Mouse (Mus musculus) spleen, postnatal 10 days (tissue): ENCODE measurements at regions not wholly inside any gene's neighbourhood (a gene's known extent, or its start where the extent isn't known, plus 50 kb on each side); places are given as distances from the start of the nearest gene placed in this dataset.
A peak's percentile ranks its signal among the peaks of the same experiment; 100 is the strongest.

ENCODE experiments used
- DNase-seq, 2 experiments: peaks; one replicate each; pipeline ENCODE4 v3.0.0; 2021 to 2022; ENCODE audit warnings: low spot score in 2 of 2

DNA sequence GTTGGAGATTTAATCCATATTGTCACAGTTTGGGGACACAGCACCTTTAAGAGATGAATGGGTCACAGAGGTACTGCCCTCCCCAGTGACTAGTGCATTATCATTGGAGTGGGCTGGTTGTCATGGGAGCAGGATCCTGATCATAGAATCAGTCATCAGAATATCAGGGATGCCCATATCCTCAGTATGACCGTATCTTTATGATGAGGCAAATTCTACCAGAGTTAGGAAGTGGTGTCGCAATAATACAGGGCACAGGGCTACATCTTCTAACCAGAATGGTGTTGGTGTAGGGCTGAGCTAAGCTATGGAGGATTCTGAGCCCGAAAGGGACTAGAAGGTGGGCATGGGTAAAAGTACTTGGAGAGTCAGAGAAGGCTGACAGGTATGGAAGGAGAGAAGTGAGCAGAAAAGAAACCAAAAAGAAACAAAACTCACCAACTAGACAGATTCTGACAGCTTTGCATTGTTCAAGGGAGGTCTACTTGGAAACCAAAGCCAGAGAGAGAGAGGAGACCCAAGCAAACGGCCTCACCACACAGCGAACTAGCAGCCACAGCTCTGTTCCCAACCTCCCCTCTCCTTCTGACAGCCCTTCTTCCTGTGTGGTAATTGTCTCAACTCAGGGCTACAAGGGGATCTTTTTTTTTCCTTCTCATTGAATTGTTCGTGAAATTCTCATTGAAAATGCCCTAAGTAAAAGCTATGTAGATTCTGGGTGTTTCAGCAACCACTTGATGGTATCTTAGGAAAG, 129.2 kb downstream of the Lrrc30 start:
- DNase-seq = no peak

DNA sequence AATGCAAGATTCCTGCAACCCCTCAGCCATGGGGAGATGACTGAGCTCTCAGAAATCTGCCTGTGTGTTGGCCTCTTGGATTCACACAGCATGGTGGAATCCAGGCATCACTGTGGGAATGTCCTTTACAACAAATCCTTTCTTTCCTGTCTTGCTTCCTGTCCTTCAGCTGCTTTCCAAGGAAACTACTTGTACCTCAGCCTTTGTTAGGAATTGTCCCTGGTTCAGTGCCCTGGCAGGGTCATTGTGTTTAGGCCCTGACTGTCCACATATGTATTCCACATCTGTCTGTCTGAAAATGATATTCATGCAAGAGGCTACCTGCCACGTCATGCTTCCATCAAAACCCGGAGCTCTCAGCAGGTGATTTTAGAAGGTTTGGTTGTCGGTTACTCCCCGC, 129.9 kb downstream of the Lrrc30 start:
- DNase-seq = no peak

DNA sequence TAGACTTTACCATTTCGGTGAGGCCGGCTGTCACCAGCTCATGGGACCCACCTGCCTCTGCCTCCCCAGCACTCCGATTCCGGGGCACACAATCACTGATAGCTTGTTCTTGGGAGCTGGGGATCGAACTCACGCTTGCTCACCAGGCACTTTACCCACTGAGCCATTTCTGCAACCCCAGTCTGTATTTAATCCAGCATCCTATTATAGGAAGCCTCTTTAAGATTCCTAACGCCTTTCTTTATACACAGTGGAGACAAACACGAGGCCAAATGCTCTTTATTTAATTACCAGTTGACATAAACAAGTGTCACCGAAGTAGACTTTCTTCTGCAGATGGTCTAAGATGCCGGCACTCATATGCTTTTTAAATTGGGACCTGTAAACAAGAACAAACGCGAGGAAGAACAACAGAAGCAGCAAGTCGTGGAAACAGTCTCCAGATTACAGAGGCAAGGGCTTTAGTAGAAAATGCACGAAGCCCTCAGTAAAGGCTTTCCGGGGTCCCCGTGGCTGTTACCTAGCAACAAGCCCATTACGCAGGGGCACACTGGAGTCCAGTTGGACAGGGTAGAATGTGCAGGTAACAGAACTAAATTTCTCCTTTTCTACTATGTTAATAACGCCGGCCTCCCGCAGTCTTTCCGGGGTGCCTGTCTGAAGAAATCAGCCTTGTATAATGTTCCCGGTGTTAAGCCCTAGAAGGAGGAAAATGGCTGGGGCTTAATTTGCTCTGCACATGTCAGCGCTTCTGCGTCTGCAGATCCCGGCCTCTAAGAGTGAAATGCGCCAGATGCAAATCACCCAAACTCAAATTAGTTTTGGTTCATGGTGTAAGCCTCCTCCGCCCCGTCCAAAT, 132.5 kb downstream of the Lrrc30 start:
- no peak for DNase-seq

DNA sequence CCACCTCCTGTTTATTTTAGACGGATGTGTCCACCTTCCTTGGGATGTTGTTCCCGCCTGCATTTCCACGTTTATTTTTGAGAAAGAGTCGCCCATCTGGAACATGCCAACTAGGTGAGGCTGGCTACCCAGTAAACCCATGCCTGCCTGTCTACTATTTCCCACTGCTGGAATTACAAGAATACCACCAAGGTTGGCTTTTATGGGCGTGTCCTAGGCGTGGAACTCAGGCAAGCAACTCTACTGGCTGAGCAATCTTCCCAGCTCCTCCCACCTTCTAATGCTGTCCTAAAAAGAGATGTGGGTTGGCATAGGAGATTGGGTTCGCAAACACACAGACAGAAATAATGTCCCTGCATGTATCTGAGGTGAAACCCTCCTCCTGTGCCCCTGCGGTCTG, 135.1 kb downstream of the Lrrc30 start:
- no peak for DNase-seq

DNA sequence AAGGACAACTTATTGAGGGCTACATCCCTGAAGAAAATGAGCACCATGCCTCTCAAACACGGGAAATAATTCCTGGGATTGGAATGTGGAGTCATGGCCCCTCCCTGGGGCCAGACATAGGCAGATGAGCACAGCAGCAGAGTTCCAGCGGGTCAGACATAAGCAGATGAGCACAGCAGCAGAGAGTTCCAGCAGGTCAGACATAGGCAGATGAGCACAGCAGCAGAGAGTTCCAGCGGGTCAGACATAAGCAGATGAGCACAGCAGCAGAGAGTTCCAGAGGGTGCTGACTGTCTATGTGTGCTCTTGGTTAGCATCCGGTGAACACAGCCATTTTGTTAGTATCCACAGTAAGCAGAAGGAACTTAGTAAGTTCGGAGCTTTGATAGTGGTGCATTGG, 126.2 kb upstream of the Ptprm start:
- no peak for DNase-seq

DNA sequence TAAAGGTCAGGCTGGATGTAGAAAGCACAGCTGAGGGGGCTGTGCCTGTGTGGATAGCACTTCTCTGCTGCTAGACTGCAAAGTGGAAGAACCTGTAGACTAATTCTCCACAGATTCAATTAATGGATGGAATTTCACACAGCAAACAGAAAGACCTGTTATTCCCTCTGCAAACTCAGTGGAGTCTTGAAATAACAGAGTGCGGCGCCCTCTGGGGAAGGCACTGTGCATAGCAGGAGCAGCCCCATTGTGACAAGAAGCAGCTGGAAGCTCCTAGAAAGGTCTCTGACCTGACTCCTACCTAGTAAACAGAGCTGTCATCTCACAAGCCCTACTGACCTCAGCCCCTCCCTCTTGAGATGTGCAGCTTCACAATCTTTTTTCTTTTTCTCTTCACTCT, 118.9 kb upstream of the Ptprm start:
- DNase-seq = peak in 1 of 2 experiments; percentile 26

DNA sequence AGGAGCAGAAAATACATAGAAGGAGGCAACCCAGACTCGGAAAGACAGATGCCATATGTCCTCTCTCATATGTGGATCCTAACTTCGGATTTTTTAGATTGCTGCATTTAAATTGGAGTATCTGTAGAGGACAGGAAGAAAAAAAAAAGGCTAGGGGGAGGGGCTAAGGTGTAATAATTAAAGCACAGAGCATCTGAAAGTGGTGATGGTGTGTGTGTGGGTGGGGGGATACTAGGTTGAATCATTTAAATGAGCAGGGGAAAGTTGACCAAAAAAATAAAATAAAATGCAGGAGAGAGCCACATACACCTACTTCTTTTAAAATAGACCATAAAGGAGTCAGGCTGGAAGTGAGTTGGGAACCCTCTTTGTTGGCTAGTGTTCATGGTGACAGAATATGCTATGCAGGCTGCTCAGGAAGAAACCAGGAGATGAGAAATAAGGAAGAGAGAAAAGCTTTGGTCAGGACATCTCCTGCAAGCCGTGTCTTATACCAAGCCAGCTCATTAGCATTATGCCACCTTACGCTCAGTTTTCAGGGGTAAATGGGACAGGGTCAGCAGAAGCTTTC, 104.7 kb upstream of the Ptprm start:
- no peak for DNase-seq

DNA sequence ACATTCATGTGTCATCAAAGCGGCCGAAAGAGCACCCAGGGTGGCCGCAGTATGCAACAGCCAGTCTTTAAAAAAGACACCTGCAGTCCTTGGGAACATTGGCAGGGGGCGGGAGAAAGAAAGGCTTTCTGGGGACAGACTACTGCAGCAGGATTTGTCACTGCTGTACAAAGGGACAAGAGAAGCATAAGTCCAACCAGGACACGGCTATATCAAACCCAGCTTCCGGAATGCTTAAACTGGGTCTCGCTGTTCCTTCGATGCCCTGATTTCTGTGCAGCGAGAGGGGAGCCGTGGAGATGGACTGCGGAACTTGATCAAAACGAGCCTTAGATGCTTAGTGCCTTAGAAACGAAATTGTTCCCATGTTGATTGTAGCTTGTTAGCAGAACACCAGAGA, 97.7 kb upstream of the Ptprm start:
- DNase-seq = no peak

DNA sequence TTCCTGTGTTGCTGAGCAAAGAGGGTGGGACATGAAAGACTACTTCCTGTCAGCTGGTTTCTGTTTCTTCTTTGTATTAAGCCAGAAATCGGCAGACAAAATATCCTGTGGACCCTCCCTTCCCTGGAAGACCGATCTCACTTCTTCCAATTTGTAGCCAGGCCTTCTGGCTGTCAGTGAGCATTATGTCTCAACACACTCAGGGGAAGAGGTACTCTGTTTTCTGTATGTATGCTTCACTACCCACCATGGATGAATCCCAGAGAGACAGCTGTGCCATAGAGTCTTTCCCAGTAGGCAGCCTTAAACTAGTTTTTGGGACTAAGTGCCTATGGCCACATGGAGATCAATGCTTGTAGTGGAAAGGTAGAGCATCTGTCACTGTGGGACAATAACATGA, 96.8 kb upstream of the Ptprm start:
- DNase-seq = no peak

DNA sequence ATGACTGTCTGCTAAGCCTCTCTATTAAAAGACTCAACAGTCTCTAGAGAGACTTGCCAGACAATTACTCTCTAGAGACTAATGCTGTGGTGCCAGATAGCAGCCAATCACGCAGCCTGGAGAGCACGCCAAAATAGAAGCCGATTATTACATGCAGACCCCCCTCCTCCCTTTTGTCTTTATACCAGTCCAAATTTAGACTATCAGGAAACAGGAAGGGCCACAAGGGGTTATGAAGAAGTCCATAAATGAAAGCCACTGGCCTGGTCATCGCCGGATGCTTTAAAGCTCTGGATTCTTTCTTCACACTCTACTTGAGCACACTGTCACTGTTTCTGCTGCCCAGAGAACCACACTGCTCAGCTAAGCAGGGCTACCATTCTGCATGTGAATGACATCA, 95.8 kb upstream of the Ptprm start:
- no peak for DNase-seq

DNA sequence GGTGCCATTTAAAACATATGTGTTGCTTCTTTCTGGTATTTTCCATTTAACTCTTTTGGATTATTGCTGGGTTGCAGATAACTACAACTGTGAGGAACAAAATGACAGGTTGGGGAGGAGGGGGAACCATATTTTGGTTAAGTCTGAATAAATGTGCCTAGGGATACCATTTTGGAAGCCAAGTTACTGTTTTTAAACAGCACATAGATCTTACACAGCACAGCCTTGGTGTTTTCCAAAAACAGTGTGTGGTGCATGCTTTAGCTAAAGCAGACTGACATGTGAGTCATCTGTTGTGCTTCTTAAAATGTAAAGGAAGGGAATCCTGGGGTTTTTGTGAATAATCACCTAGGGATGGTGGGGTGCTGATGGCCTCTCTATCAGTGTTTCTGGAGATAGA, 91.7 kb upstream of the Ptprm start:
- DNase-seq = no peak

DNA sequence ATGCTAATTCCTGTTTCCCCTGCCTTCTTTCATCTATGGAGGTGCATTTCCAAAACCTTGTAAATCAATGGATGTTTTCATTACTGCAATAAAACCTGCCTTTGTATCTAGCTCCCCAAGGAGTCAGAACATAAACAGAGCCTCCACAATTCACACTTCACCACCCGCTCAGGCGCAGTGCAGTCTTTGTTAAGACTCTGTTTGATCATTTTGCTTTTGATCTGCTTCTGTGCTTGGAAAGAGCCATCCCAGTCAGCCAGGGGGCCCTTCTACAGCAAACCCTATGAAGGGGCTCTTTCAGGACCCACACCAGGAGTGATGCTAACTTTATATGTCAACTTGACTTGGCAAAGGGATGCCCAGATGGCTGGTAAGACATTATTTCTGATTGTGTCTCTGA, 86.7 kb upstream of the Ptprm start:
- no peak for DNase-seq

DNA sequence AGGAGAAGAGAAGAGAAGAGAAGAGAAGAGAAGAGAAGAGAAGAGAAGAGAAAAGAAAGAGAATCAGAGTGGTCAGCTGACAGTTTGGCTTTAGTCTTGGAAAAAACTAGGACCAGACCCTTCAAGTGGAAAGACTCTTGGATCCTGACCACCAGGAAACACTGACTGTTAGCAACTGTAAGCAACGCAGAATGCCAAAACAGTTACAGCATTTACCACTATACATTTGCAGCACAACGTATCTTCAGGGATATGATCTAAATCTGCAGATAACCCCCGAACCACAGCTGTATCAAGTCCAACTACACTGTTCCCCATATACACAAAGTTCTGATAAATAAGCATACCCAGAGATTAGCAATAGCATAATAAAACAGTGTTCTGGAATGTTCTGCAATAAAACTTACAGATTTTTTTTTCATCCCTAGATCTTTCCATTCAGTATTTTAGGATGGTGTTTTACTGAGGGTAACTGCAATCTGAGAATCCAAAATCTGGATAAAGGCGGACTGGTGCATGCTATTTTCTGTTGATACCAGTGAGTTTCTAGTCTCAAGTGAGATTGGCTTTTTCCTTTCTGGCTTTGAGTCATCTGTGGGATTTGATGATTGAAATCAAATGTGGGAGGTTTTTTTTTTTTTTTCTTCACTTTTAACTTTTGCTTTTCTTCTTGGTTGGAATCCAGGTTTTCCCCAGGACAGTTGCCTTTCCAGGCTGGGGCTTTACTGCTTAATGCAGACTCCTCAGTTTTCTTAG, 65.9 kb upstream of the Ptprm start:
- DNase-seq = no peak

DNA sequence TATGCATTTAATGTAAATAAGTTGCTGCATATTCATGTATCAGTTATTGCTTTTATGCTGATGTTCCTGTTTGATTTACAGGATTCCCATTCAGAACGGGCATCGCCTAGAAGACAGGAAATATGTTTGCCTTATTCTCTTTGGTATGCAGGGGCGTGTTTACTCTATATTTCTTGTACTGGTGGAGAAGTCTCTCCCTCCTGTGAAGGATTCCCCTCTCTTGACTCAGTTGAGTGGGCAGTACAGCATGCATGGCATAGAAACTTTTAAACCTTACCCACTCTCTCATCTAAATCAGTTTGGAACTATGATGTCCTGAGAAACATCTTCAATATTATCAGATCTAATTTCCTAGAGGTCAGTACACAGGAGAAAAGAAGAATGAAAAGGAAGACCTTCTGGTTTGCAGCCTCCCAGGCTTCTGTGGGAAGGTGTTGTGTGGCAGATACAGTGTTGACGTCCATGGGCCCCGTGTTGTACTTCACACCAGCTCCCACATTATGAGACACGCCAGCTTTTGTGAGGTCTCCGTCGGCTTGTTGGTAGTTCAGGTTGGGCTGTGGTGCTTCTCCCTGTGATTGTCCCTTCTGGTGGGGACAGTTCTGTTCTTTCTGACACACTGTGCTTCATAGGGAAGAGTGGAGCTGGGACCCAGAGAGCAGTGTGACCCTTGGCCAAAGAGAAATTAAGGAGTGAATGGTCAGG, 58.4 kb upstream of the Ptprm start:
- no peak for DNase-seq

DNA sequence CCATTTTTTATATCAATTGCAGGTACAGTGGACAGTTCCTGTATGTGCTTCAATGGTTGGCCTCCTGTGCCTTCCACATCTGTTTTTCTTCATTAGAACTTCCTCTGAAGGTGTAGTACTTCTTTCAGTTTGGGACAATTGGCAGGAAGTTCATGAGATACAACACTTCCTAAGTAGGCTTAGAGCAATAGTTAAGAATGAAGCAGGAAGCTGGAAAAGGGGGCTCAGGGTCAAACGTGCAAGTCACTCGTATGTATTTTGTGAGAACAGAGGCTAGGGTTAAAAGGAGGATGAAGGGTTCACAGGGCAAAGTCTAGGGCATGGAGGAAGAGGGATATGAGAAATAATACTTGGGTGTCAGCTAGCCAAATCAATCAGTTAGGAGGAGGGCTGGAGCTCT, 55.7 kb upstream of the Ptprm start:
- DNase-seq = no peak

DNA sequence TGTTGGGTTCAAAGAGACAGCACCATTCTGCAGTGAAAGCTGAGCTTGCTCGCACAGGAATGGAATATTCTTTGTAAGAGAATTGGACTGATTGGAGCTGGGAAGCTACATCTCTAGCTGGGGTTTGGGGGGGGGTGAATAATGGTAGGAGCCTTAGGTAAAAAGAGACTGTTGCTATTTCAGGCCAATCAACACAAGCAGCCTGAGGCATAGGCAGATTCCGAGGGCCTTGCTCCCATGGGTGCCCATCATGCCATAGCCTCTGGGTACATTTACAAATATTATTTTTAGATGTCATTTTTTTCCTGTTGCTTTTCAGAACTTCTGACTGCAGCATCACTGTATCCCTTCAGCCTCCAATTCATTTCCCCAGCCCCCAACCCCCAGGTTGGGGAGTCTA, 51.7 kb upstream of the Ptprm start:
- DNase-seq = no peak
